Mouse (Mus musculus) left cerebral cortex, postnatal 10 days (tissue): ENCODE data around the gene Pld6. TPM values are rescaled to one million over a fixed set of nuclear protein-coding genes. Genes with fewer than 3 reads are reported as not detected.

Source experiments
- DNase-seq, 2 experiments: peaks; one replicate each; pipeline ENCODE4 v3.0.0; 2021 to 2022; ENCODE audit warnings: low spot score in 2 of 2, mixed read lengths in 1 of 2; ENCODE audit errors: extremely low spot score in 1 of 2
- intact Hi-C: fragments of 180-260 bp; cut with DNase I; formaldehyde crosslinking; loops from one replicate; pipeline ENCODE4 v1.15.1; 2025
- total RNA-seq, 2 experiments: library from RNA; stranded (reverse); gene quantifications; 2 replicates each; pipeline ENCODE4 v1.2.3; 2021

The Pld6 gene
- 1 to 10 TPM; 1.2 TPM for total RNA-seq

GRCm38 (mm10) chr11:59787199-59787781, at the start of gene Pld6:
Gene Pld6, minus strand, starts transcription at chr11:59787645.
- peak in 1 of 2 experiments; percentile 69 for DNase-seq
- intact Hi-C loops: no loop called here

GRCm38 (mm10) chr11:59821625-59822024, 34.2 kb upstream of the Pld6 start:
- intact Hi-C loops: no loop called here
- no peak for DNase-seq

- DNase-seq: no peak
- intact Hi-C loops: loop anchor here (2.0 kb wide), 1 partner anchor 15 kb away; no protein-coding TSS in a partner anchor
Measured at GRCm38 (mm10) chr11:59817916-59818315, 30.5 kb upstream of the Pld6 start.

- DNase-seq: no peak
- intact Hi-C loops: no loop called here
Measured at GRCm38 (mm10) chr11:59815482-59816065, 28.1 kb upstream of the Pld6 start.

- intact Hi-C loops: no loop called here
- no peak for DNase-seq
Measured at GRCm38 (mm10) chr11:59814936-59815335, 27.5 kb upstream of the Pld6 start.

GRCm38 (mm10) chr11:59814311-59814710, 26.9 kb upstream of the Pld6 start:
- intact Hi-C loops: no loop called here
- no peak for DNase-seq

GRCm38 (mm10) chr11:59813276-59813675, 25.8 kb upstream of the Pld6 start:
- intact Hi-C loops: no loop called here
- DNase-seq: no peak

GRCm38 (mm10) chr11:59811211-59811610, 23.8 kb upstream of the Pld6 start:
- intact Hi-C loops: no loop called here
- DNase-seq: no peak

- DNase-seq: no peak
- intact Hi-C loops: no loop called here
Measured at GRCm38 (mm10) chr11:59810480-59811158, 23.2 kb upstream of the Pld6 start.

- intact Hi-C loops: no loop called here
- DNase-seq: peak; percentile 68 to 90
Measured at GRCm38 (mm10) chr11:59809670-59810474, 22.4 kb upstream of the Pld6 start, which contains the start of gene Flcn. Gene Flcn, minus strand, starts transcription at chr11:59810016.

- intact Hi-C loops: no loop called here
- peak in 1 of 2 experiments; percentile 23 for DNase-seq
Measured at GRCm38 (mm10) chr11:59809071-59809669, 21.7 kb upstream of the Pld6 start.

- intact Hi-C loops: no loop called here
- DNase-seq: no peak
Measured at GRCm38 (mm10) chr11:59808170-59808960, 20.9 kb upstream of the Pld6 start.

GRCm38 (mm10) chr11:59805656-59806055, 18.2 kb upstream of the Pld6 start:
- no peak for DNase-seq
- intact Hi-C loops: no loop called here

GRCm38 (mm10) chr11:59805256-59805655, 17.8 kb upstream of the Pld6 start:
- intact Hi-C loops: no loop called here
- no peak for DNase-seq

- intact Hi-C loops: no loop called here
- DNase-seq: peak in 1 of 2 experiments; percentile 33
Measured at GRCm38 (mm10) chr11:59804409-59805110, 17.1 kb upstream of the Pld6 start.

GRCm38 (mm10) chr11:59803516-59803915, 16.1 kb upstream of the Pld6 start:
- DNase-seq: no peak
- intact Hi-C loops: no loop called here

- DNase-seq: no peak
- intact Hi-C loops: no loop called here
Measured at GRCm38 (mm10) chr11:59801881-59802280, 14.4 kb upstream of the Pld6 start.

GRCm38 (mm10) chr11:59800412-59800811, 13.0 kb upstream of the Pld6 start:
- intact Hi-C loops: no loop called here
- no peak for DNase-seq
